Mouse (Mus musculus): ENCODE measurements at regions not wholly inside any gene's neighbourhood (a gene's known extent, or its start where the extent isn't known, plus 50 kb on each side); places are given as distances from the start of the nearest gene placed in this dataset.

GRCm38 (mm10) chr7:83007540-83007939 lies 140.4 kb downstream of the Mex3b start:
- no peak for DNase-seq (ENCODE audit: low read depth, low spot score)
- no peaks in the 10 kb centered on the region for H3K79me2 ChIP-seq (ENCODE audit: control insufficient read depth, insufficient read depth, low read length, poor library complexity)
- no peaks in the 10 kb centered on the region; a peak in 1 of 4 replicates for H3K27me3 ChIP-seq (ENCODE audit: control insufficient read depth in 1 of 2, insufficient read depth in 2 of 2, low read length in 2 of 2)
- no peaks in the 10 kb centered on the region for H3K9me3 ChIP-seq (replicated peaks; ENCODE audit: insufficient read depth, low read length)
- H3K36me3 ChIP-seq (ENCODE audit: control insufficient read depth in 1 of 2, insufficient read depth in 2 of 2, low read length in 2 of 2) = no peaks in the 10 kb centered on the region
- H3K4me3 ChIP-seq (ENCODE audit: control insufficient read depth in 1 of 2, insufficient read depth in 1 of 2, low read depth in 2 of 2, low read length in 2 of 2) = no peak overlapping the region
- no peaks in the 10 kb centered on the region for H3K4me1 ChIP-seq (ENCODE audit: control insufficient read depth in 1 of 2, insufficient read depth in 2 of 2, low read length in 2 of 2)
- TF ChIP-seq E2F4 (IDR thresholded peaks at IDR 0.05; ENCODE audit: borderline replicate concordance, low read depth, low read length) (no peak), CHD2 (IDR thresholded peaks at IDR 0.05; ENCODE audit: low read length) (no peak), ZMIZ1 (IDR thresholded peaks at IDR 0.05; ENCODE audit: low read depth, low read length) (no peak), TCF12 (IDR thresholded peaks at IDR 0.05; ENCODE audit: low read depth, low read length) (no peak), UBTF (IDR thresholded peaks at IDR 0.05; ENCODE audit: borderline replicate concordance, insufficient read depth, low read depth, low read length) (no peak), BHLHE40 (IDR thresholded peaks at IDR 0.05; ENCODE audit: borderline replicate concordance, low read depth, low read length) (no peak), ZC3H11A (IDR thresholded peaks at IDR 0.05; ENCODE audit: low read depth, low read length) (no peak)
- H3K9ac ChIP-seq (ENCODE audit: control insufficient read depth, low read depth, low read length, poor library complexity, severe bottlenecking) = no peak overlapping the region
- no peak overlapping the region for H3K27ac ChIP-seq (ENCODE audit: control insufficient read depth, low read depth, low read length)

- H3K9me3 ChIP-seq (replicated peaks; ENCODE audit: insufficient read depth, low read length) = no peaks in the 10 kb centered on the region
- no peaks in the 10 kb centered on the region; a peak in 1 of 4 replicates for H3K27me3 ChIP-seq (ENCODE audit: control insufficient read depth in 1 of 2, insufficient read depth in 2 of 2, low read length in 2 of 2)
- DNase-seq (ENCODE audit: low read depth, low spot score) = no peak
- H3K4me3 ChIP-seq (ENCODE audit: control insufficient read depth in 1 of 2, insufficient read depth in 1 of 2, low read depth in 2 of 2, low read length in 2 of 2) = no peak overlapping the region
- H3K79me2 ChIP-seq (ENCODE audit: control insufficient read depth, insufficient read depth, low read length, poor library complexity) = no peaks in the 10 kb centered on the region
- no peak overlapping the region for H3K9ac ChIP-seq (ENCODE audit: control insufficient read depth, low read depth, low read length, poor library complexity, severe bottlenecking)
- no peak overlapping the region for H3K27ac ChIP-seq (ENCODE audit: control insufficient read depth, low read depth, low read length)
- H3K4me1 ChIP-seq (ENCODE audit: control insufficient read depth in 1 of 2, insufficient read depth in 2 of 2, low read length in 2 of 2) = no peaks in the 10 kb centered on the region
- no peaks in the 10 kb centered on the region for H3K36me3 ChIP-seq (ENCODE audit: control insufficient read depth in 1 of 2, insufficient read depth in 2 of 2, low read length in 2 of 2)
- TF ChIP-seq MYB (IDR thresholded peaks at IDR 0.05; ENCODE audit: low read depth, low read length) = no peak
- no peak for TF ChIP-seq UBTF (IDR thresholded peaks at IDR 0.05; ENCODE audit: borderline replicate concordance, insufficient read depth, low read depth, low read length)
- no peak for TF ChIP-seq TAL1 (IDR thresholded peaks at IDR 0.05; ENCODE audit: low read length)
These were observed 145.0 kb downstream of the Mex3b start for GRCm38 (mm10) chr7:83012145-83012544.

GRCm38 (mm10) chr7:83014725-83015690 lies 147.9 kb downstream of the Mex3b start:
- Histone ChIP-seq H3K9me3 (replicated peaks; ENCODE audit: insufficient read depth, low read length) (no peaks in the 10 kb centered on the region), H3K4me1 (ENCODE audit: control insufficient read depth in 1 of 2, insufficient read depth in 2 of 2, low read length in 2 of 2) (no peaks in the 10 kb centered on the region), H3K4me3 (ENCODE audit: control insufficient read depth in 1 of 2, insufficient read depth in 1 of 2, low read depth in 2 of 2, low read length in 2 of 2) (no peak overlapping the region), H3K9ac (ENCODE audit: control insufficient read depth, low read depth, low read length, poor library complexity, severe bottlenecking) (no peak overlapping the region), H3K27ac (ENCODE audit: control insufficient read depth, low read depth, low read length) (no peak overlapping the region), H3K36me3 (ENCODE audit: control insufficient read depth in 1 of 2, insufficient read depth in 2 of 2, low read length in 2 of 2) (no peaks in the 10 kb centered on the region), H3K79me2 (ENCODE audit: control insufficient read depth, insufficient read depth, low read length, poor library complexity) (no peaks in the 10 kb centered on the region), H3K27me3 (ENCODE audit: control insufficient read depth in 1 of 2, insufficient read depth in 2 of 2, low read length in 2 of 2) (no peaks in the 10 kb centered on the region; a peak in 1 of 4 replicates)
- TF ChIP-seq GATA1 (IDR thresholded peaks at IDR 0.05; ENCODE audit: low read depth, low read length) (no peak), NRF1 (IDR thresholded peaks at IDR 0.05; ENCODE audit: insufficient read depth, low read depth, low read length, poor library complexity, severe bottlenecking) (no peak), ZNF384 (IDR thresholded peaks at IDR 0.05; ENCODE audit: low read depth, low read length) (no peak), ETS1 (IDR thresholded peaks at IDR 0.05; ENCODE audit: low read depth, low read length) (no peak), HCFC1 (IDR thresholded peaks at IDR 0.05; ENCODE audit: low read depth, low read length) (no peak), TCF12 (IDR thresholded peaks at IDR 0.05; ENCODE audit: low read depth, low read length) (no peak), POLR2AphosphoS5 (IDR thresholded peaks at IDR 0.05; ENCODE audit: borderline replicate concordance, low read depth, low read length) (no peak)
- DNase-seq (ENCODE audit: low read depth, low spot score) = no peak
